Mouse (Mus musculus) layer of hippocampus, adult 9-11 months (tissue): ENCODE results near the gene Afg3l1.
"Not testable (repeated sequence)": the region's sequence is repeated elsewhere in the genome, so short reads cannot be mapped to it uniquely, and the experiment has no call there.

Experiments used
- DNase-seq: peaks from one replicate; pipeline ENCODE4 v3.0.0; 2022

Afg3l1 gene

DNA sequence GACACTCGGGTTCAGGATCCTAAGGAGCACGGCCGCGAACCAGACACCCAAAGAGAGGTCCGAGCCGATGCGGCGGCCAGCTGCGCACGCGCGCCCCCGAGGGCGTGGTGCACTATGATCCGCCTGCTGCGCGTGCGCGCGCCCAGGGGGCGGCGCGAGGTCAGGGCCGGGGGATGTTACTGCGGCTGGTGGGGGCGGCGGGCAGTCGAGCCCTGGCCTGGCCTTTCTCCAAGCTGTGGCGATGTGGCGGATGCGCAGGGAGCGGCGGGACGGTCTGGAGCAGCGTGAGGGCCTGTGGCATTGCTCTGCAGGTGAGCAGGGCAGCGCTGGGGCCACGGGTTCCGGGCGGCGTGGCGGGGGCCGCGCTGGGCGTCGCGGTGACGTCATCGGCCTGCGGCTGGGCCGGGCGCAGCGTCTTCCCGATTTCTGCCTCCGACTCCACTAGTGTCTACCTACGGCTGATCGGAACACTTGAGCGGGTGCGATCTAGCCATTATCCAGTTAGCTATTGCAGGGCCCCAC is at the start of gene Afg3l1:
Gene Afg3l1 (plus strand): TSS at position 167 of the 522 bp plus-strand sequence.
- DNase-seq = peak; percentile 94

DNA sequence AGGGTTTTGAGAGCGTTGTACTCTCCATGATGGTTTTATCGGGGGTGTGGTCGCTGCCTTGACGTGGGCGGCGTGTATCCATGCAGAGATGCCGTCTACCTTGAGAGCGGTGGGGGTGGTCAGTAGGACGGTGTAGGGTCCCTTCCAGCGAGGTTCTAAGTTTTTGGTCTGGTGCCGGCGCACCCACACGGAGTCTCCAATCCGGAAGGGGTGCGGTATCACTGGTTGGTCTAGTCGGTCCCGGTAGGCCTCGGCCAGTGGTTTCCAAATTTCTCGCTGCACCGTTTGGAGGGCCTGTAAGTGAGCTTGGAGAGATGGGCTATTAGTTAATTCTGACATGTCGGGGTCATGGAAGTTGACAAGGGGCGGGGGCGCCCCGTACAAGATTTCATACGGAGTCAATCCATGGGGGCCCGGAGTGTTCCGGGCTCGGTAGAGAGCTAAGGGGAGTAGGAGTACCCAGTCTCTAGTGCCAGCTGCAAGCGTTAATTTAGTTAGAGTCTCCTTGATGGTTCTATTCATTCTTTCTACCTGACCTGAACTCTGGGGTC is 49.3 kb upstream of the Afg3l1 start:
- no peak for DNase-seq

DNA sequence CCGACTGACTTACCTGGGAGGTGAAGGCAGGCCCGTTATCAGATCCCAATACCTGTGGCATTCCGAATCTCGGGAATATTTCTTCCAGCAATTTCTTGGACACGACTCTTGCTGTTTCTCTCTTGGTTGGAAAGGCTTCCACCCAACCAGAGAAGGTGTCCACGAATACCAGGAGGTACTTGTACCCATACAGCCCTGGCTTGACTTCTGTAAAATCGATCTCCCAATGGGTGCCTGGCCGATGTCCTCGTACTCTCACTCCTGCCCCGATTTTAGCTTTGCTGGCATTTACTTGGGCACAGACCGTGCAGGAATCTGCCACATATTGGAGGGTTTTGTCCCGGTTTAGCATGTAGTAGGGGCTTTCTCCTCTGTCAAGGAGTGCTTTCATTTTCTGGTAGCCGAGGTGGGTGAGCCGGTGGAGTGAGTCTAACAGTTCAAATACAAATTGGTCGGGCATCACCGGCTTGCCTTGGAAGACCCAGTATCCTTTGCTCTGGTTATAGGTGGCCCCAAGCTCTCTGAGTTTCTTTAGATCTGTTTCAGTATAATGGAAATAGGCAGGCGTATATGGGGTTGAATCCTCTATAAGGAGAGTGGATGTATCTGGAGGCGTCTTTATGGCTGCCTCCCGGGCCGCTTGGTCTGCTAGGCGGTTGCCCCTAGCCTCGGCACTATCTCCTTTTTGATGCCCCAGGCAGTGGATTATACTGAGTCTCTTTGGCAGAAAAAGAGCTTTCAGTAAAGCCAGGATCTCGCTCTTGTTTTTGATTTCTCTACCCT is 48.6 kb upstream of the Afg3l1 start:
- no peak for DNase-seq

DNA sequence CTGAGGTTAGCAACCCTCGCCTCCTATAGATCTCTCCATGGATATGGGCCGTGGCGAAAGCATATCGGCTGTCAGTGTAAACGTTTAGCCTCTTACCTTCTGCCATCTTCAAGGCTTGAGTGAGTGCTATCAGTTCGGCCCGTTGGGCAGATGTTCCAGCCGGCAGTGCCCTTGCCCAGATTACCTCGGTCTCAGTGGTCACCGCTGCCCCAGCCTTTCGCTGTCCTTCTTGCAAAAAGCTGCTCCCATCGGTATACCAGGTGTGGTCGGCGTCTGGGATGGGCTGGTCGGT is 48.0 kb upstream of the Afg3l1 start:
- not testable (repeated sequence) for DNase-seq

DNA sequence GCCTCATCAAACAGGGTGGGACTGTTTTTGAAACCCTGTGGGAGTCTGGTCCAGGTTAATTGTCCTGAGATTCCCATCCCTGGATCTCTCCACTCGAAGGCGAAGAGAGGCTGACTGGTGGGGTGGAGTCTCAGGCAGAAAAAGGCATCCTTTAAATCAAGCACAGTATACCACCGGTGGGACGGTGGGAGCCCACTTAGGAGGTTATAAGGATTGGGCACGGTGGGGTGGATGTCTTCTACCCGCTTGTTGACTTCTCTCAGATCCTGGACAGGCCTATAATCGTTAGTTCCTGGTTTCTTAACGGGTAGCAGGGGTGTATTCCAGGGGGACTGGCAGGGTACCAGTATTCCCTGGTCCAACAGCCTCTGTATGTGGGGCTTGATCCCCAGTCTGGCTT is 46.8 kb upstream of the Afg3l1 start:
- DNase-seq = not testable (repeated sequence)

DNA sequence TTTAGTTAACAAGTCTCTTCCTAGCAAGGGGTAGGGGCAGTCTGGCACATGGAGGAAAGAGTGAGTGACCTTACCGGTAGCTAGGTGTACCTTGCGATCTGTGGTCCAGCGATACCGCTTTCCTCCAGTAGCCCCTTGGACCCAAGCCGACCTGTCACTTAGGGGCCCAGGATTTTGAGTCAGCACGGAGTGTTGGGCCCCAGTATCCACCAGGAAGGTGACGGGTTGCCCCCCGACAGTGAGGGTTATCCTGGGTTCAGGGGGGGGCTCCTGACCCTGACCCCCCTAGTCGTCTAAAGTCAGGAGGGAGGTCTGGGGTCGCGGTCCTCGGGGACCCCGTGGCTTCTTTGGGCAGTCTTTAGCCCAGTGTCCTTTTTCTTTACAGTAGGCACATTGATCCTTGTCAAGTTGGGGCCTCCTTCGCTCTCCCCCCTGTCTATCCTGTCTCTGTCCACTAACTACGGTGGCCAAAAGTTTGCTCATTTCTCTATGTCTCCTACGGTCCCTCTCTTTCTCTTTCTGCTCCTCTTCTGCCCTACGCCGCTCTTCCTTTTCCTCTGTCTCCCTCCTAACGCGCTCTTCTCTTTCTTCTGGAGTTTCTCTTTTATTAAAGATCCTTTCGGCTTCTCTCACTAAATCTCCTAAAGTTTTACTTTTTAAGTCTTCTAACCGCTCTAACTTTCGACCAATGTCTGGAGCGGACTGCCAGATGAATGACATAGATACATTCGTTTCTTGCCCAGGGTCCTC is 45.9 kb upstream of the Afg3l1 start:
- DNase-seq = no peak

DNA sequence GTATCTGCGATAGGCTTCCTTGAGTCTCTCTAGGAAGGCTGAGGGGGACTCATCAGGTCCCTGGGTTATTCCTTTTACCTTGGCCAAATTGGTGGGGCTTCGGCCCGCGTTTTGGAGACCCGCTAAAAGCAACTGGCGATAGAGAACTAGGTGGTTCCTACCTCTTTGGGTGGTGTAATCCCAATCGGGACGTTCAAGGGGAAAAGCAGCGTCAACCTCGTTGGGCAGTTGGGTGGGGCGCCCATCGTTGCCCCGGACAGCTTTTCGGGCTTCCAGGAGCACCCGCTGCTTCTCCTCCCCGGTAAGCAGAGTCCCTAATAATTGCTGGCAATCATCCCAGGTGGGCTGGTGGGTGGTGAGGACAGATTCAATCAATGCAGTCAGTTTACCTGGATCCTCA is 45.3 kb upstream of the Afg3l1 start:
- no peak for DNase-seq

DNA sequence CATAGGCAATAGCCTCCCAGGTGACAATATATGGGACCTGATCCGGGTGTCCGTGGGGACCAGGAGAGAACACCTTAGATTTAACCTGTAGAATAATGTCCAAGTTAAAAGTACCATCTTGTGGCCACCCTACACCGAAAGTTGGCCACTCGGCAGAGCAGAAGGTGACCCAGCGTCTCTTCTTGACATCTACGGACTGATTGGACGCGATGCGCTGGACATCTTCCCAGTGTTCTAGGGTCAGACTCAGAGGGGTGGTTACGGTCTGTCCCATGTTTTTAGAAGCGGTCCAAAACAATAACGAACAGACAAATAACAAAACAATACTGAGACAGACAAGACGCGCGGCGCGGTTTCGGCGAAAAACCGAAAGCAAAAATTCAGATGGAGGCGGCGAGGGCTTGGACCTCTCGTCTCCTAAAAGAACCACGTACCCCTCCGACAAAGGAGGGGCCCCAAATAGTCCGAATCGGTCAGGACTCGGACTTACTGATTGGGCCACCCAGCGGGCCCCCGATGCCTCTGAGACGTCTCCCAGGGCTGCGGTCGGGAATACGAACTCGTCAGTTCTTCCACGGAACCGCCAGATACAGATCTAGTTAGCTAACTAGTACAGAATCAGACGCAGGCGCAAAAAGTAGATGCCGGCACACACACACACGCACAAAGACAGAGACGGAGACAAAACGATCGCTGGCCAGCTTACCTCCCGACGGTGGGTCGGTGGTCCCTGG is 44.3 kb upstream of the Afg3l1 start:
- not testable (repeated sequence) for DNase-seq

DNA sequence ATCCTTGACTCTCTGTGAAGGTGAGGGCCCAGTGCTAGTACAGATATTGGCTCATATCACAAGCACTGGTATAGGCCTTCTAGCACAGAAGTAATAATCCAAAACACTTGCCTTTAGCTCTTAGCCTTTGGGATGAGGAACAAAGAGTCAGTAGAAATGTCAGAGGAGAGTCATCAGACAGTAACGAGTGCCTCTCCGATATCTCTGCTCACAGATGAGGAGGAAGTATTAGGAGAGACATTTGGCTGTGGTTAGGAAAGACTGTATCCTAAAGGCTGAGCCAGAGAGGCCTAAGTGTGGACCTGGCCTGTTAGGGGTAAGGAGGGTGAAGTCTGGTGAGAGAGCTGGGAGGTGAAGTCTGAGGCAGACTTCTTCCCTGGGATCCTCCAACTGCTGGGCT is 35.9 kb upstream of the Afg3l1 start:
- no peak for DNase-seq

DNA sequence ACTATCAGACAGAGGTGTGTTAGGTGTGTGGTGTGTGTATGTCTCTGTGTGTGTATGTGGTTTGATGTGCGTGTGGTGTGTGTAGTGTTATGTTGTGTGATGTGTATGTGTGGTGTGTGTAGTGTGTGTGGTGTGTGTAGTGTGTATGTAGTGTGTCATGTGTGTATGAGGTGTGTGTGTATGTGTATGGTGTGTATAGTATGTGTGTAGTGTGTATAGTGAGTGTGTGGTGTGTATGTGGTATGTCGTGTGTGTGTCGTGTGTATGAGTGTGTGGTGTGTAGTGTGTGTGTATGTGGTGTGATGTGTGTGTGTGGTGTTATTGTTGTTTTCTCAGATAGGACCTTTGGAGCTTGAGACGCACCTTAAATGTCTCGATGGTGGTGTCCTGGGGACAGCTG is 35.4 kb upstream of the Afg3l1 start:
- DNase-seq = no peak

DNA sequence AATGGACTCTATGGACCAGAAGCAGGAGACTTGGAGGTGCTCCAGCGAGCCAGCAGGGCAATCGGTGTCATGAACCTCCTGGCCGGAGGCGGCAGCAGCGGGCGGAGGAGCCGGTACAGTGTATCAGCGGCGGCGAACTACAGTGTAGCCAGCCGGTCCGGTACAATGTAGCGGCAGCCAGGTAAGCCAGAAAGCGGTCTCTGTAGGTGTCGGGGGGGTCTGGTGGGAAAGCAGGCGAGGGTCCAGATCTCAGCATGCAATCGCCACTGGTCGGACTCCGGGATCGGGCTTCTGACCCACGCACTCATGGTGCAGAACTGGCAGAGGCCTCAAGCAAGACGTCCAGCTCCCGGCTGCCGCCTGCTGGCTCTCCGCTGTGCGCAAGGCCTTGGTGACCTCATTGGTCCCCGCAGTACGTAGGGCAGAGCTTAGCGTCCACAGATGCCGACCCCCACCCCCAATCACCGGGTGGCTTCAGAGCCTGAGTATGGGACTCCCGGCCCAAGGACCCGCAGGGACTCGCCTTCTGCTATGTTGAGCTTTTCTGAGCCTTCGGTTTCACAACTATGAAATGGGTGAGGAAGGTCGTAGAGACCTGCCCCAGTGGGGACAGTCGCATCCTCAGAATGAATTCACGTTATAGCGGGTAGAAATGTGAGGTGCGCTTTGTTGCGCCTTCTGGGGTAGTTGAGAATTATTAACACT is 34.7 kb upstream of the Afg3l1 start:
- peak; percentile 92 for DNase-seq

DNA sequence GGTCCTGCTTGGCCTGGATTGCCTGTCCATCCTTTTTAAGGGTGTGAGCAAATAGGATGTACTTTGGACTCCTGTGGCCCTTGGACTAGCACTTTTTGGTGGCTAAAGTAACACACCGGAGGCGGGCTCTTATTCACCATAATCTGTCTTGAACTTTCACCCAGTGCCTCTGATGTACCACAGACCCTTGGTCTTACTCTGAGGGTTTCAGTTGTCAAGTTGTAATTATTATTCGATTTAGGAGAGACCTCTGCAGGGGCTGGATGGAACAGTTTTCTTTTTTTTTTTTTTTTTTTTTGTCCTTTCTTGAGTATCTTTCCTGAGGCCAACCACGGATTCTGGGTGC is 34.2 kb upstream of the Afg3l1 start:
- DNase-seq = no peak

DNA sequence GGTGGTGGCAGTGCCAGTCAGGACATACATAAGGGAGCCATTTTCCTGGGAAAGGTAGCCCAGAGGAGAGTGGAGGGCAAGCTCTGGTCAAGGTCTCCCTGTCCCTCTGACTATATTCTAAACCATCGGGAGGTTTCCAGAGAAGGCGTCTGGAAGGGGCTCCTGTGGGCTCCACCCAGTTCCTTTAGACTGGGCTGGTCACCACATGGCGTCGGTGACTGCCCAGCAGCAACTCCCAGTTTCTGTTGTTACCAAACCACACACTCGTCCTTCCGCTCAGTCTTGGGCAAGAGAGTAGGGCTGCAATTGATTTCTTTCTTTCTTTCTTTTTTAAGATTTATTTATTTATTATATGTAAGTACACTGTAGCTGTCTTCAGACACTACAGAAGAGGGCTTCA is 33.6 kb upstream of the Afg3l1 start:
- no peak for DNase-seq

DNA sequence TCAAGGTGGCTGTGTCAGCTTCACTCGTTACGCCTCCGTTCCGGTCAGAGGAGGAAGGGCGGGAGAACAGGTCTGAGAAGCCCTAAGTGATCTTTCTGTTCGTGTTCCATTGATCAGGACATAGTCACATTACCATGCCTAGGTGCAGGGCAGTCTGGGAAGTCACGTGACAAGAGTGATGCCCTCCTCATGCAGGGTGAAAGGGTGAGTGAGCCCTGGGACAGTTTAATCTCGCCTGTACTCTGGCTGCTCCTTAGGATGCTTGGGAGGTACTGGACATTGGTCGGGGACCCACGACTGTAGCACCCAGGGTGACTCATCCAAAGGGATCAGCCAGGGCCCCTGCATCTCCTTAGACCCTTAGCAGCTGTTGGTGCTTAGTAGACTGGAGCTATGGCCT is 31.7 kb upstream of the Afg3l1 start:
- DNase-seq = no peak

DNA sequence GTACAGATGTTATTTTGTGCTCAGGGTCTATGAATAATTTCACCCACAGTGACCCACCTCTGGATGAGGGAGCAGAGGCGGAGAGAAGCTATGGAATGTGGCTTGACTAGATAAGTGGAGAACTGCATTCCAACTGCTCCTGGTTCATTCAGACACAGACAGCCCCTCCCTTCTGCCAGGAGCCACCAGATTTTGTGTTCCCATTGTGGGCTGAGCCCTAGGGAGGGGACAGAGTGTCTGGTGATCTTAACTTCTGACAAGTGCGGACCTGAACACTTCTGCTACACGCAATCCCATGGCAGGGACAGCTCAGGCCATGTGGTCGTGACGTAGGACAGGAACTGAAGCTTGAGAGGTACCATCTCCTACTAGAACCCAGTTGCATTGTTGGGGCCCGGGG is 30.9 kb upstream of the Afg3l1 start:
- no peak for DNase-seq

DNA sequence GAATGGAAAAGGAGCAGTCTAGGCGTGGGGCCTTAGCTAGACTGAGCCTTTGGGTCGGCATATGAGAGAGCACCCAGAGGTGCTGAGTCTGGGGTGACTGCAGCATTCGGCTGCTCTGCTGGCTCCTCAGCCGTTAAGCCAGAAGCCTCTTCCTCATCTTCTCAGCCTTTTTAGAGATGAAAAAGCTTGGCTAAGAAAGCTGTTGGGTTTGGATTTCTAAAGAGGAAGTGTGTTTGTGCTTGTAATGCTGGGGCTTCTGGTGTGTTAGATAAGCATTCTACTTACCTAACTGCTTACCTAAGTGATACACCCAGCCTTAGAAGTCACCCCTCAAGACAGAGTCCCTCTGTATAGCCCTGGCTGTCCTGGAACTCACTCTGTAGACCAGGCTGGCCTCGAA is 26.9 kb upstream of the Afg3l1 start:
- no peak for DNase-seq

DNA sequence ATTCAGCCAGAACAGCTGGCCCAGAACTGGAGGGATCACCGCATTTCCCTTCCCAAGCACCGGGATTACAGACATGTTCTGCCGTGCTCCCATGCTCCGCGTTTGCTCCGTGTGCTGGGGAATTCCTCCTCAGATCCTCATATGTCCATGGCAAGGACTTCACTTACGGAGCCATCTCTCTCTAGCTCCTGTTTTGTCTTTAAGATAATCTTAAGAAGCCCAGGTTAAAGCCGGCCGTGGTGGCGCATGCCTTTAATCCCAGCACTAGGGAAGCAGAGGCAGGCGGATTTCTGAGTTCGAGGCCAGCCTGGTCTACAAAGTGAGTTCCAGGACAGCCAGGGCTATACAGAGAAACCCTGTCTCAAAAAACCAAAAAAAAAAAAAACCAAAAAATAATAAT is 26.0 kb upstream of the Afg3l1 start:
- DNase-seq = not testable (repeated sequence)

DNA sequence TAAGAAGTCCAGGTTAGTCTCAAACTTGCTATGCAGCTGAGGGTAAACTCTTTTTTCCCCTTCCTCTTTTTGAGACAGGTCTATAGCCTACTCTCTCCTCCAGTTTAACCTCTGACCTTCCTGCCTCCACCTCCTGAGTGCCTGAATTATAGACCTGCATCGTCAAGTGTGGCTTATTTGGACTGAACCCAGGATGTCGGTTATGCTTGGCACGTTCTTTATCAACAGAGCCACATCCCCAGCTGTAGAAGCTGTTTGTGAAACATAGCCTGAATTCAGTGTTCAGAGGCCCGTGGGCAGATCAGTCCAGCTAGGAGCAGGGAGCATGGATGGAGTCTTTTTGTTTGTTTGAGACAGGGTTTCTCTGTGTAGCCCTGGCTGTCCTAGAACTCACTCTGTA is 25.6 kb upstream of the Afg3l1 start:
- no peak for DNase-seq

DNA sequence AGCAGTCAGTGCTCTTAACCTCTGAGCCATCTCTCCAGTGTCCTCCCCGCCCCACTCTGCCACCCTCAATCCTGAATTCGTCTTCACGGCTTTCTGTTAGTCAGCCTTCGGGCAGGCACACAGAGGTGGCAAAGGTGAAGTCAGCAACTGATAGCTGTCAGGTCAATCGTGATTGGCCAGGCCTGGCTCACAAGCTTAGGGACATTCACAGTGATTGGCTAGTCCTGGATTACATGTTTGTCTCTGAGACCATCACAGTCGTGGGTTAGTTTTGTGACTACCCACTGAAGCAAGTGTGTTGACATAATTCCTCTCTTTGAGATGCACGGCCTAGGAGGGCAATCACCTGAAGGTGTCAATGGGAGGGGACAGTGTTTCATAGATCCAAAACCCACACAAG is 24.4 kb upstream of the Afg3l1 start:
- no peak for DNase-seq

DNA sequence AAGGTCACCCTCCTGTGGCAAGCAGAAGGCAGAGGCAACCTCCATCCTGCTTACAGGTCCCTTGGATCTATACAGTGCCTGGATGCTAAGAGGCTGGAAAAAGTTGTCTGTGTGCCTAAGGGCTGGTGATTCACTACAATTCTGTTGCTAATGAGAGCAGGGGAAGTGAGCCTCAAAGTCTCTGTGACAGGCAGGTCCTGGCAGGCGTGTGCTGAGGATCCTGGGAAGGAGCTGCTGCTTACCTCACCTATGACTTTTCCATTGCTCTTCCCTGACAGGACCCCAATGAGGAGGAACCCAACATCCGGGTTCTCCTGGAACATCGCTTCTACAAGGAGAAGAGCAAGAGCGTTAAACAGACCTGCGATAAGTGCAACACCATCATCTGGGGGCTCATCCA is 23.8 kb upstream of the Afg3l1 start:
- DNase-seq = no peak

DNA sequence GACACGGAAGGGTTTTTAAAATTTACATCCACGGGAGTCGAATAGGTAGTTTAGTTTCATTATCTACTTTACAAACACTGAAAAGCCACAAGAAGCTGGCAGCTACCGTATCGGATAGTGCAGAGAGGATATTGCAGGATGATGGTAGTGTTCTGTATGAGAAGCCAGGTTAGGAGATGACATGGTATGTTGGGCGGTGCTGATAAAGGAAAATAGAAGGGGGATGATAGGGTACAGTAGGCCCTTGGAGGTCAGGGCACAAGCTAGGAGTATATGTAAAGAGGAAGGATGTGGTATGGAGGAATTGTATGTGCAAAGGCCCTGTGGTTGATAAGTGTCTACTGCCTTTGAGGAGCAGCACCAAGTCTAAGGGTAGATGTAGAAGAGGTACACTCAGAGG is 23.1 kb upstream of the Afg3l1 start:
- no peak for DNase-seq

DNA sequence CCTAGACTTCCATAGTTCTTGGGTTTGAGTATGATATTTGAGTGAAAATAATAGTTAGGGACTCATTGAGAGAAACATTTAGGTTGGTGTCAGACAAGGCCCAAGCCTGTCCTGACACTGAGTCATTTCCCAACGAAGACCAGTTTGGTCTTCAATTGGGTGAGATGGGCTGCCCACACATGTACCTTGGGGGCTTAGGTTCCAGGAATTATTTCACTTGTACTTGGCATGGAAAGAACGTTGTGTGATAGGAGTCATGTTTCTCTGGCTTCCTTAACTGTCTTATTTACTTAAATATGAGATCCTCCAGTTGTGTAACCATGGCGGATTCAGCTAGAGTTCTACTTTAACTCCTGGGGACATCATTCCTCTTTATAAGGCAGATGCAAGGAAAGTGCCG is 14.1 kb upstream of the Afg3l1 start:
- DNase-seq = no peak

DNA sequence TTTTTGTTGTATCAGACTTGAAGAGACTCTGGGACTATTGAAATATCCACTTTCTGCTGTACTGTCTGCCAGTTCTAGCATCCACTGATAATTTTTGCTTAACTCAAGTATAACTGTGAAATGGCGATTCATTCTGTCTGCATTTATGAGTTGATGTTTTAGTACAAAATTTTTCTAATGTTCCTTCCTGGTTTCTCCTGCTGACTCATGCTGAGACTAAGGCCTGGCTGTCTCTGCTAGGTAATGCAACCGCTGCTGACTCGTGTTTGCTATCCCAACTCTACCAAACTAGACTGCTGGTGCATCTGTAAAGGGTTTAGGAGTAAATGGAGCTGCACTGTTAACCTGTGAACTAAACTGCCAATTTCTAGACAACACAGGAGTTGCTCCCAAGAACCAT is 10.2 kb upstream of the Afg3l1 start:
- DNase-seq = no peak
